Mouse (Mus musculus): ENCODE measurements around the gene Wdr61. TPM values are rescaled to one million over a fixed set of nuclear protein-coding genes. Genes with fewer than 3 reads are reported as not detected.
"Not testable (repeated sequence)": the region's sequence is repeated elsewhere in the genome, so short reads cannot be mapped to it uniquely, and the experiment has no call there.

Wdr61 gene
- polyA plus RNA-seq, 1 experiment from 2014 or later, result 152 TPM

DNA sequence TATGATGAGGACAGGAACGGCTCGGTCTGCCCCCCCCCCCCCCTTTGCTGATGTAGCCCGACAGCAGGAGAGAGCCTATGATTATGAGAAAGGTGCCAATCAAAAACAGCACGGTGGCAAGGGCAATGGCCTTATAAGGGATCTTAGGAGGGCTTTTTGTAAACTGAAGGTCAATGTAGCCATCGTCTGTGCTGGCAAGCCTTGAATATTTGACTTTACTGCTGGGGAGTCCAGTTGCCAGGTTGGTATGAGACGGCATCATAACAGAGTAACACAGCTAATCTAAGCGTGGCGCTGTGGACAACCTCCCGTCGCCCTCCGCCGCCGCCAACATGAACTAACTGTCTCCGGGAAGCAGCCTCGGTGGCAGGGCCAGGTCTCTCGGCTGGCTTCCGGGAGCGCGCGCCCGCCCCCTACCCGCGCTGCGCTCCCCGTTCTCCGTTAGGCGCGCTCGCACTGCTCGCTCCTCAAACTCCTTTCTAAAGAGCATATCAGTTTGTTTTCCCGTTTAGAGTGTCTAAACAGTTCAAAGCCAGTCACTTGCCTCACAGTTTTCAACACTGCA lies 43.0 kb downstream of the Wdr61 start:
- not testable (repeated sequence) for H3K4me1 ChIP-seq (replicated peaks); H3K27me3 ChIP-seq (replicated peaks); H3K9ac ChIP-seq; H3K9me3 ChIP-seq; H3K36me3 ChIP-seq; H3K27ac ChIP-seq
- ATAC-seq, result peak; percentile 51; the same call in 1 of the 2 replicates
- WGBS, result 6% methylated on average over 31 of the region's 31 CpGs
- Histone ChIP-seq H3K4me2 (replicated peaks) (peak overlapping the region; percentile 63), H3K4me3 (replicated peaks) (peak overlapping the region; percentile 24)

DNA sequence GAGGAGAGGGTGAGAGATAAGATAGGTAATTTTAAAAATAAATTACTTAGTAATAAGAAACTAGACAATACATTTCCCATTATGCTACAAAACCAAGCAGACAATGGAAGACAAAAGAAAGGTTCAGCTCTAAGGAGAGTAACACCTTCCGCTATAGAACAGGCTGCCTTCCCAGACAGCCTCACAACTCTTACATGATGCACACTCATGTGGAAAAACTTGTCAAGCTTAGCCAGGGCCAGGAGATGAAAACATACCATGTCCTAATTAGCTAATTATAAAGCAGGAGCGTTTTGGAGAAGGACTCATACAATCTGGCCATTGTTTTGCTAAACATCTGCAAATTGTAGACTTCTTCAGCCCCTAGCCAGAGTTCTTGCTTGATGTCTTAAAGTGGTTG lies 43.6 kb downstream of the Wdr61 start:
- H3K9ac ChIP-seq; H3K27ac ChIP-seq; H3K4me3 ChIP-seq (replicated peaks); ATAC-seq; H3K36me3 ChIP-seq; H3K9me3 ChIP-seq; H3K4me2 ChIP-seq (replicated peaks); H3K4me1 ChIP-seq (replicated peaks); H3K27me3 ChIP-seq (replicated peaks): not testable (repeated sequence)
- WGBS, result 78% methylated on average over 2 of the region's 2 CpGs

- WGBS, result 67% methylated on average over 8 of the region's 8 CpGs
- Histone ChIP-seq H3K27me3 (replicated peaks) (peaks cover 8% of the 10 kb centered on the region), H3K4me2 (replicated peaks) (no peak overlapping the region), H3K9me3 (no peaks in the 10 kb centered on the region), H3K4me1 (replicated peaks) (no peaks in the 10 kb centered on the region), H3K27ac (no peak overlapping the region), H3K36me3 (no peaks in the 10 kb centered on the region), H3K4me3 (replicated peaks) (no peak overlapping the region), H3K9ac (no peak overlapping the region)
- ATAC-seq, result no peak
Observed at GRCm38 (mm10) chr9:54689446-54689845, 44.9 kb downstream of the Wdr61 start.

GRCm38 (mm10) chr9:54687246-54688236 lies 46.8 kb downstream of the Wdr61 start:
- Histone ChIP-seq H3K4me3 (replicated peaks) (no peak overlapping the region), H3K4me1 (replicated peaks) (no peaks in the 10 kb centered on the region), H3K27ac (no peak overlapping the region), H3K9ac (no peak overlapping the region), H3K27me3 (replicated peaks) (peaks cover 8% of the 10 kb centered on the region), H3K9me3 (no peaks in the 10 kb centered on the region), H3K36me3 (no peaks in the 10 kb centered on the region), H3K4me2 (replicated peaks) (no peak overlapping the region)
- ATAC-seq, result no peak
- 63% methylated on average over 14 of the region's 14 CpGs for WGBS

DNA sequence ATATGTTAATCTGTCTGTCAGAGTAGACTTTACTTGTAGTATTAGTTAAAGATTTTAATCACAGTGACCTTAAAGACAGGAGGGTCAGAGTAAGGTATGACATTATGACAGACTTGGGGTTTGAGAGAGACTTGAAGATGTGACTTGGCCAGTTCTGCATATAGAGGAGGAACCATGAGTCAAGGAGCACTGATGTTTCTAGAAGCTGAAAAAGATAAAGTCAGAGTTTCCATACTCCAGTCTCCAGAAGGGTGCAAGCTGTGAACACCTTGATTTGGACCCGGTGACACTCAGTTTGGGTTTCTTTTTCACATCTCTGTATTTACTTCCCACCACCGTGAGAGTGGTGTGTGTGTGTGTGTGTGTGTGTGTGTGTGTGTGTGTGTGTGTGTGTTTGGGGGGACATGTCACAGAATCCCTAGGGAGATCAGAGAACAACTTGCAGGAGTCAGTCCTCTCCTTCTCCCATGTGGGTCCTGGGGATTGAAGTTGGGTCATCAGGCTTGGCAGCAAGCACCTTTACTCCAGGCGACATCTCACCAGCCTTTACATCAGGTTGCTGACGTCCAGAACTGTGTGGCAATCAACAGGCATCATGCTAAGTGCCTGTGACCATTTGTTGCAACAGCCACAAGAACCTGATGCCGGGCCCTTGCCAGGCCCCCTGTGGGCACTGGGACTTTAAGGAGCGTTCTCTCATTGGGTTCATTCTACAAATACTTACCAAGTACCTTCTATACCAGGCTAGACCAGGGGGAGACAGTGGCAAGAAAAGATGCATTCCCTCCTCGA lies 50.3 kb downstream of the Wdr61 start:
- ATAC-seq, result no peak
- H3K9ac ChIP-seq, result no peak overlapping the region
- WGBS, result 73% methylated on average over 7 of the region's 7 CpGs
- no peak overlapping the region for H3K27ac ChIP-seq
- H3K4me3 ChIP-seq (replicated peaks), result no peak overlapping the region
- no peak overlapping the region for H3K4me2 ChIP-seq (replicated peaks)
- H3K9me3 ChIP-seq, result no peaks in the 10 kb centered on the region
- H3K4me1 ChIP-seq (replicated peaks), result no peaks in the 10 kb centered on the region
- H3K27me3 ChIP-seq (replicated peaks), result no peaks in the 10 kb centered on the region
- no peaks in the 10 kb centered on the region for H3K36me3 ChIP-seq

GRCm38 (mm10) chr9:54682846-54683245 lies 51.5 kb downstream of the Wdr61 start:
- H3K9me3 ChIP-seq, result no peaks in the 10 kb centered on the region
- H3K4me1 ChIP-seq (replicated peaks), result no peaks in the 10 kb centered on the region
- H3K4me3 ChIP-seq (replicated peaks), result no peak overlapping the region
- H3K36me3 ChIP-seq, result no peaks in the 10 kb centered on the region
- 63% methylated on average over 4 of the region's 4 CpGs for WGBS
- no peaks in the 10 kb centered on the region for H3K27me3 ChIP-seq (replicated peaks)
- no peak overlapping the region for H3K27ac ChIP-seq
- no peak overlapping the region for H3K9ac ChIP-seq
- H3K4me2 ChIP-seq (replicated peaks), result no peak overlapping the region
- no peak for ATAC-seq

DNA sequence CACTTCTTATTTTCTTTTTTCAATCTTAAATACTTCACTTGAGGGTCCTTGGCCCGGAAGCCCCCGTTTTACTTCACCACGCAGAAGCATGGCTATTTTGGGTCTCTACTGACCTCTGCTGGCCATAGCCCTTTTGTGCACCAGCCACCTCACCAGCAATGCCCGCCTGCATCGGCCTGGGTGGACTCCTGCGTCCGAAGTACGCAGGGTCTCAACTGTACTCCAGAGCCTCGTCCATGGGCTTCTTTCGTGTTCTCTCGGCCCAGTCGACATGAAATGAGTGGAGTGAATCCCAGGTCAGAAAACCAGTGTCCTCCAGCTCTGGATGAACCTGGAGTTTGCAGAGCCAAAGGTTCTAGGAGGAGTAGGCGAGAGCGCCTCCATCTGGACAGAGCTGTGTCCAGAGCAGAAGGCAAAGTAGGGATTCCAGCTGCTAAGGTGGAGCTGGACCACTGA lies 57.8 kb downstream of the Wdr61 start:
- peak overlapping the region; percentile 77 for H3K4me2 ChIP-seq (replicated peaks)
- H3K36me3 ChIP-seq, result no peaks in the 10 kb centered on the region
- H3K4me3 ChIP-seq (replicated peaks), result peak overlapping the region; percentile 28
- peak overlapping the region; percentile 33; the same call in 1 of the 2 replicates for H3K9ac ChIP-seq
- 2% methylated on average over 14 of the region's 14 CpGs for WGBS
- 0 out of 2 replicates have a peak, but pooled peaks cover 2% of the 10 kb centered on the region for H3K4me1 ChIP-seq (replicated peaks)
- ATAC-seq, result peak; percentile 80
- H3K9me3 ChIP-seq, result no peaks in the 10 kb centered on the region
- H3K27ac ChIP-seq, result no peak overlapping the region
- no peaks in the 10 kb centered on the region for H3K27me3 ChIP-seq (replicated peaks)

DNA sequence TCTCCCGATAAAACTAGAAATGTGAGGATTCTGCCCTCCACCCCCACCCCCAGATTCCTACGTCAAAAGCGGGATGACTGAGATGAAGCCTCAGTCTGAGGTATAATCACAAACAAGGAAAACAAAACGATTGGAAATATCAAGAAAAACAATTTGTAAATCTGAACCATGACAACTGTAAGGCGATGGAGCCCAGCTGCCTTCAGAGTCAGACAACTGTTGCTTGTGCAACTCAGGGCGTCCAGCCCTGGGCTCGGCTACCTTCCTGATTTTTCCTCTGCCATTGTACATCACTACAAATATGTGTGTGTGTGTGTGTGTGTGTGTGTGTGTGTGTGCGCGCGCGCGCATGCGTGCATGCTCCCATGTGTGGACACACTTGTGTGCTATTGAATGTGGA lies 60.4 kb downstream of the Wdr61 start:
- 86% methylated on average over 13 of the region's 13 CpGs for WGBS
- H3K36me3 ChIP-seq, result no peaks in the 10 kb centered on the region
- no peak overlapping the region for H3K27ac ChIP-seq
- no peak overlapping the region for H3K4me2 ChIP-seq (replicated peaks)
- H3K4me1 ChIP-seq (replicated peaks), result 0 out of 2 replicates have a peak, but pooled peaks cover 2% of the 10 kb centered on the region
- H3K9ac ChIP-seq, result no peak overlapping the region
- no peak for ATAC-seq
- H3K9me3 ChIP-seq, result no peaks in the 10 kb centered on the region
- H3K4me3 ChIP-seq (replicated peaks), result no peak overlapping the region
- no peaks in the 10 kb centered on the region for H3K27me3 ChIP-seq (replicated peaks)

DNA sequence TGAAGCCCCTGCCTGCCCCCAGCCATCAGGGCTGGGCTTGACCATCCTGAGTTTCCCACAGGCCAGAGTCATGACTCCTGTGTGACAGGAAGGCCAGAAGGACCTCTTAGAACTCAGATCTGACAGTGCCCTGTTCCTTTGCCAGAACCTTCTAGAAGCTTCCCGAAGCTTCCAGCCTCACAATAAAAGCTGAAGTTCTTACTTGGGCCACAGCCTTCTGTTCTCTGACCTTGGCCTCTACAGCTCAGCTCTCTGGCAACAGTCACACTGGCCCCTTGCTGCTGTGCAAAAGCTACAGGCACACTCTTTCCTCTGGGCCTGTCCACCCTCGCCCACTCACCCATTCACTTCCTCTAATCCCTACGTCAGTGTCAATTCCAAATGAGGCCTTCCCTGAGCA lies 62.4 kb downstream of the Wdr61 start:
- H3K9me3 ChIP-seq, result no peaks in the 10 kb centered on the region
- WGBS, result 83% methylated on average over 3 of the region's 3 CpGs
- no peaks in the 10 kb centered on the region for H3K36me3 ChIP-seq
- no peak for ATAC-seq
- no peaks in the 10 kb centered on the region for H3K27me3 ChIP-seq (replicated peaks)
- 0 out of 2 replicates have a peak, but pooled peaks cover 2% of the 10 kb centered on the region for H3K4me1 ChIP-seq (replicated peaks)
- H3K9ac ChIP-seq, result no peak overlapping the region
- no peak overlapping the region for H3K27ac ChIP-seq
- no peak overlapping the region for H3K4me2 ChIP-seq (replicated peaks)
- no peak overlapping the region for H3K4me3 ChIP-seq (replicated peaks)

- Histone ChIP-seq H3K9ac (no peak overlapping the region), H3K4me1 (replicated peaks) (no peaks in the 10 kb centered on the region), H3K27ac (no peak overlapping the region), H3K36me3 (no peaks in the 10 kb centered on the region), H3K4me2 (replicated peaks) (no peak overlapping the region), H3K9me3 (no peaks in the 10 kb centered on the region), H3K4me3 (replicated peaks) (no peak overlapping the region), H3K27me3 (replicated peaks) (no peaks in the 10 kb centered on the region)
- no peak for ATAC-seq
- 70% methylated on average over 4 of the region's 4 CpGs for WGBS
Observed at GRCm38 (mm10) chr9:54668455-54668854, 65.9 kb downstream of the Wdr61 start.

- Histone ChIP-seq H3K4me3 (replicated peaks) (no peak overlapping the region), H3K4me2 (replicated peaks) (no peak overlapping the region), H3K9me3 (no peaks in the 10 kb centered on the region), H3K4me1 (replicated peaks) (peaks cover 3% of the 10 kb centered on the region; the same call in 1 of the 2 replicates), H3K9ac (no peak overlapping the region), H3K36me3 (no peaks in the 10 kb centered on the region), H3K27me3 (replicated peaks) (no peaks in the 10 kb centered on the region), H3K27ac (no peak overlapping the region)
- 92% methylated on average over 3 of the region's 3 CpGs for WGBS
- no peak for ATAC-seq
Observed at GRCm38 (mm10) chr9:54666116-54666515, 68.2 kb downstream of the Wdr61 start.
